Mouse (Mus musculus): Measurements from ENCODE around the gene Ramp2. TPM values are rescaled to one million over a fixed set of nuclear protein-coding genes. Genes with fewer than 3 reads are reported as not detected.

The Ramp2 gene
- polyA plus RNA-seq, 1 experiment from 2014 or later: 232 TPM

DNA sequence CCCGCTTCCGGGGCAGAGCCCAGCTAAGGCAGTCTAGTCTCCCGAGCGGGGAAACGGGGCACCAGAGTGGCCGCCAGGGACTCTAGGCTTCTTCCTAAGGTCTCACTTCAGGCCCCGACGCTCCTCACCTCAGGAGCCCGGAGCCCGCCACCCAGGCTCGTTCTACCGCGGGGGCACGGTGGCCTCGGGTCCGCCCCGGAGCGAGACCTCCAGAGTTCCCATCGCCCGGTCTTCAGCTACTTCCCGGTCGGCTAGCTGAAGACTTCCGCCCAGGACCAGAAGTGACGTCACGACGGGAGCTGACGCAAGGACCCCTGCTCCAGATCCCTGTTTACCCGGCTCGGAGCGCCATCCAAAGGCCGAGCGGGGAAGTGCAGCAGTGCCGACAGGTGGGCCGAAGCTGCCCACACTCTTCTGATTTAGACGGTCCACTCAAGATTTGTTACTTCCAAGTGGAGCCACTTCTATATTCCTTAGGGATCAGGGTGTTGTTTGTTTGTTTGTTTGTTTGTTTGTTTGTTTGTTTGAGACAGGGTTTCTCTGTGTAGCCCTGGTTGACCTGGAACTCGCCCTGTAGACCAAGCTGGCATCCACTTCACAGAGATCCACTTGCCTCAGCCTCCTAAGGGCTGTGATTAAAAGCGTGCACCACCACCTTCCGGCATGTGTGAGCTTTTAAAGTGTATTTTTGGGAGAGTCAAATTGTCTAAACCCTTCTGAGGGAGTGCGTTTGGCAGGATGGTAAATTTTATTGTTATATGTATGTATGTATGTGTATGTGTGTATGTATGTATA, 56.4 kb downstream of the Ramp2 start, which contains the start of gene Becn1:
Gene Becn1 (minus strand): TSS at position 283 of the 795 bp plus-strand sequence.
- Histone ChIP-seq H3K27me3 (peaks cover 6% of the 10 kb centered on the region; the same call in 1 of the 2 replicates), H3K4me3 (replicated peaks) (peak within 1 kb of the TSS; percentile 84), H3K4me1 (peaks cover 18% of the 10 kb centered on the region), H3K4me2 (peak within 1 kb of the TSS; percentile 90), H3K9me3 (replicated peaks) (no peaks in the 10 kb centered on the region), H3K36me3 (peaks cover 26% of the 10 kb centered on the region), H3K9ac (peak within 1 kb of the TSS; percentile 83), H3K27ac (peak within 1 kb of the TSS; percentile 67)
- WGBS: 6% methylated on average over 39 of the region's 39 CpGs
- ATAC-seq (replicated peaks; ENCODE audit: low FRiP score): peak; percentile 95

DNA sequence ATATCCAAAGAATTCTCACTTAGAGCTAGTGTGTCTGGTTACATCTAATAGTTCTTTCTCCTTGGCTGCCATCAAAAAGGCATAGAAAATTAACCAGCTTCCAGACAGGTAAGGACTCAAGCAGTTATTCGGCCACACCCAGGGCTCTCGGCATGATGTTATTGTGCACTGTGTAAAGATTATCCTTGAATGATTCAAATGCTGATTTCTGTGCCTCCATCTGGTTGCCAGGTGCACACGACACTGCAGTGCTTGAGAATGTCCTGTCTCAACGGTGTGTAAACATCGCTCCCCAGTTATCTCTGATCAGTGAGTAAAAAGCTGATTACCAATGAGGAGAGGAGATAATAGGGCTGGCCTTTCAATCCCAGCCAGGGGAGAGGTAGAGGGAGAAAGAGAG, 61.9 kb downstream of the Ramp2 start:
- Histone ChIP-seq H3K4me3 (replicated peaks) (no peak overlapping the region), H3K4me1 (no peaks in the 10 kb centered on the region), H3K36me3 (no peaks in the 10 kb centered on the region), H3K27me3 (peaks cover 10% of the 10 kb centered on the region), H3K9me3 (replicated peaks) (no peaks in the 10 kb centered on the region), H3K9ac (no peak overlapping the region), H3K27ac (no peak overlapping the region), H3K4me2 (no peak overlapping the region)
- WGBS: 52% methylated on average over 5 of the region's 5 CpGs
- no peak for ATAC-seq (replicated peaks; ENCODE audit: low FRiP score)

Other genes starting within 250 kb of the Ramp2 start
- gene Atp6v0a1, start 236.6 kb upstream of the Ramp2 start, polyA plus RNA-seq (2015; fragmentation: Nextera tagmentation; extraction: Ambion mirVana): 36.1 and 46.0 TPM in 2 replicates
- 16.8 TPM in 2 replicates for gene Naglu, start 176.0 kb upstream of the Ramp2 start, polyA plus RNA-seq (2015; fragmentation: Nextera tagmentation; extraction: Ambion mirVana)
- gene Hsd17b1, start 167.6 kb upstream of the Ramp2 start, polyA plus RNA-seq (2015; fragmentation: Nextera tagmentation; extraction: Ambion mirVana): 0.19 and 0.24 TPM in 2 replicates
- gene Coasy, start 163.5 kb upstream of the Ramp2 start, polyA plus RNA-seq (2015; fragmentation: Nextera tagmentation; extraction: Ambion mirVana): 46.3 and 46.7 TPM in 2 replicates
- gene Mlx, start 158.8 kb upstream of the Ramp2 start, polyA plus RNA-seq (2015; fragmentation: Nextera tagmentation; extraction: Ambion mirVana): 44.9 and 46.9 TPM in 2 replicates
- gene Psmc3ip, start 150.6 kb upstream of the Ramp2 start, polyA plus RNA-seq (2015; fragmentation: Nextera tagmentation; extraction: Ambion mirVana): 37.3 and 38.0 TPM in 2 replicates
- 21.3 and 24.5 TPM in 2 replicates for gene Retreg3, start 126.1 kb upstream of the Ramp2 start, polyA plus RNA-seq (2015; fragmentation: Nextera tagmentation; extraction: Ambion mirVana)
- gene Tubg1, start 126.1 kb upstream of the Ramp2 start, polyA plus RNA-seq (2015; fragmentation: Nextera tagmentation; extraction: Ambion mirVana): 86.3 and 99.6 TPM in 2 replicates
- gene Tubg2, start 90.1 kb upstream of the Ramp2 start, polyA plus RNA-seq (2015; fragmentation: Nextera tagmentation; extraction: Ambion mirVana): 3.8 and 4.2 TPM in 2 replicates
- gene Cntnap1, start 75.5 kb upstream of the Ramp2 start, polyA plus RNA-seq (2015; fragmentation: Nextera tagmentation; extraction: Ambion mirVana): 1.9 and 2.0 TPM in 2 replicates
- 17.0 and 18.6 TPM in 2 replicates for gene Plekhh3, start 74.7 kb upstream of the Ramp2 start, polyA plus RNA-seq (2015; fragmentation: Nextera tagmentation; extraction: Ambion mirVana)
- 0.78 and 0.82 TPM in 2 replicates for gene Ccr10, start 70.6 kb upstream of the Ramp2 start, polyA plus RNA-seq (2015; fragmentation: Nextera tagmentation; extraction: Ambion mirVana)
- 22.9 and 27.0 TPM in 2 replicates for gene Ezh1, start 19.6 kb upstream of the Ramp2 start, polyA plus RNA-seq (2015; fragmentation: Nextera tagmentation; extraction: Ambion mirVana)
- gene Vps25, start 7.7 kb downstream of the Ramp2 start, polyA plus RNA-seq (2015; fragmentation: Nextera tagmentation; extraction: Ambion mirVana): 135 and 147 TPM in 2 replicates
- gene Wnk4, start 14.5 kb downstream of the Ramp2 start, polyA plus RNA-seq (2015; fragmentation: Nextera tagmentation; extraction: Ambion mirVana): 25.5 and 27.2 TPM in 2 replicates
- gene Cntd1, start 33.0 kb downstream of the Ramp2 start, polyA plus RNA-seq (2015; fragmentation: Nextera tagmentation; extraction: Ambion mirVana): 1.6 and 3.1 TPM in 2 replicates
- gene Coa3, start 33.1 kb downstream of the Ramp2 start, polyA plus RNA-seq (2015; fragmentation: Nextera tagmentation; extraction: Ambion mirVana): 185 and 195 TPM in 2 replicates
- gene Becn1, start 56.3 kb downstream of the Ramp2 start, polyA plus RNA-seq (2015; fragmentation: Nextera tagmentation; extraction: Ambion mirVana): 162 and 166 TPM in 2 replicates
- 153 and 156 TPM in 2 replicates for gene Psme3, start 70.2 kb downstream of the Ramp2 start, polyA plus RNA-seq (2015; fragmentation: Nextera tagmentation; extraction: Ambion mirVana)
- 1.7 and 2.0 TPM in 2 replicates for gene Aoc2, start 79.0 kb downstream of the Ramp2 start, polyA plus RNA-seq (2015; fragmentation: Nextera tagmentation; extraction: Ambion mirVana)
- 0.57 and 0.97 TPM in 2 replicates for gene Aoc3, start 84.6 kb downstream of the Ramp2 start, polyA plus RNA-seq (2015; fragmentation: Nextera tagmentation; extraction: Ambion mirVana)
- 1.1 and 1.2 TPM in 2 replicates for gene G6pc, start 121.5 kb downstream of the Ramp2 start, polyA plus RNA-seq (2015; fragmentation: Nextera tagmentation; extraction: Ambion mirVana)
- 83.0 and 87.2 TPM in 2 replicates for gene Aarsd1, start 171.6 kb downstream of the Ramp2 start, polyA plus RNA-seq (2015; fragmentation: Nextera tagmentation; extraction: Ambion mirVana)
- gene Gm27029, start 178.8 kb downstream of the Ramp2 start, polyA plus RNA-seq (2015; fragmentation: Nextera tagmentation; extraction: Ambion mirVana): 10.0 and 10.3 TPM in 2 replicates
- 20.4 and 21.7 TPM in 2 replicates for gene Rundc1, start 179.1 kb downstream of the Ramp2 start, polyA plus RNA-seq (2015; fragmentation: Nextera tagmentation; extraction: Ambion mirVana)
- 12.3 and 12.6 TPM in 2 replicates for gene Ptges3l, start 179.3 kb downstream of the Ramp2 start, polyA plus RNA-seq (2015; fragmentation: Nextera tagmentation; extraction: Ambion mirVana)
- 369 and 421 TPM in 2 replicates for gene Rpl27, start 196.3 kb downstream of the Ramp2 start, polyA plus RNA-seq (2015; fragmentation: Nextera tagmentation; extraction: Ambion mirVana)
- gene Ifi35, start 202.4 kb downstream of the Ramp2 start, polyA plus RNA-seq (2015; fragmentation: Nextera tagmentation; extraction: Ambion mirVana): 13.8 and 18.8 TPM in 2 replicates
- 9.0 and 11.4 TPM in 2 replicates for gene Rnd2, start 219.0 kb downstream of the Ramp2 start, polyA plus RNA-seq (2015; fragmentation: Nextera tagmentation; extraction: Ambion mirVana)
- 31.8 and 37.5 TPM in 2 replicates for gene Vat1, start 220.2 kb downstream of the Ramp2 start, polyA plus RNA-seq (2015; fragmentation: Nextera tagmentation; extraction: Ambion mirVana)